Mouse (Mus musculus) small intestine, adult 2 months (tissue): ENCODE results near the gene Acsl3.

Experiments used
- CTCF ChIP-seq: fragments of 200-500 bp; IDR thresholded peaks from 2 replicates; pipeline ENCODE4 v1.5.1; 2012; ENCODE audit warnings: low read depth, mild to moderate bottlenecking, control low read depth, inconsistent platforms, low read length, moderate library complexity, mixed read lengths; ENCODE audit not compliant: insufficient replicate concordance, insufficient read length; ENCODE audit errors: extremely low read depth
- POLR2A ChIP-seq: fragments of 200-500 bp; IDR thresholded peaks from 2 replicates; pipeline ENCODE4 v1.6.1; 2012; ENCODE audit warnings: low read depth, mild to moderate bottlenecking, control low read depth, inconsistent platforms, low read length, moderate library complexity

- TF ChIP-seq POLR2A (no peak), CTCF (no peak)
Measured at GRCm38 (mm10) chr1:78745230-78745777, 87.7 kb downstream of the Acsl3 start.
